Mouse (Mus musculus) stomach, embryonic 14.5 days (tissue): ENCODE measurements at regions not wholly inside any gene's neighbourhood (a gene's known extent, or its start where the extent isn't known, plus 50 kb on each side); places are given as distances from the start of the nearest gene placed in this dataset.

ENCODE experiments used
- ATAC-seq: fragments of 200-750 bp; cut with Nextera tagmentation; 2 replicates; pipeline ENCODE4 v1.8.0; 2017; ENCODE audit warnings: low read depth, moderate TSS enrichment; ENCODE audit not compliant: insufficient number of reproducible peaks, insufficient read depth, low FRiP score
- H3K27ac ChIP-seq: fragments of 300-500 bp; sonication (generic); 2 replicates; pipeline ENCODE4 v1.5.1; 2014; ENCODE audit warnings: mild to moderate bottlenecking, low read length, moderate library complexity, mixed read lengths
- H3K27me3 ChIP-seq: fragments of 300-500 bp; sonication (generic); 2 replicates; pipeline ENCODE4 v1.6.1; 2014; ENCODE audit warnings: low read length, control low read depth, mixed read lengths; ENCODE audit not compliant: control insufficient read depth, insufficient read depth
- H3K36me3 ChIP-seq: fragments of 300-500 bp; sonication (generic); 2 replicates; pipeline ENCODE4 v1.6.1; 2014; ENCODE audit warnings: mild to moderate bottlenecking, control low read depth, low read length, moderate library complexity, mixed read lengths; ENCODE audit not compliant: control insufficient read depth, insufficient read depth
- H3K4me1 ChIP-seq: fragments of 300-500 bp; sonication (generic); 2 replicates; pipeline ENCODE4 v1.6.1; 2014; ENCODE audit warnings: low read length, control low read depth, mixed read lengths; ENCODE audit not compliant: control insufficient read depth, insufficient read depth
- H3K4me2 ChIP-seq: fragments of 300-500 bp; sonication (generic); replicated peaks from 2 replicates; pipeline ENCODE4 v1.6.1; 2014; ENCODE audit warnings: low read depth, low read length, control low read depth
- H3K4me3 ChIP-seq: fragments of 300-500 bp; sonication (generic); 2 replicates; pipeline ENCODE4 v1.5.1; 2014; ENCODE audit warnings: low read depth, low read length, control low read depth
- H3K9ac ChIP-seq: fragments of 300-500 bp; sonication (generic); replicated peaks from 2 replicates; pipeline ENCODE4 v1.6.1; 2014; ENCODE audit warnings: low read depth, mild to moderate bottlenecking, control low read depth, low read length, moderate library complexity, mixed read lengths
- H3K9me3 ChIP-seq: fragments of 300-500 bp; sonication (generic); 2 replicates; pipeline ENCODE4 v1.6.1; 2016; ENCODE audit warnings: low read depth, low read length, control low read depth; ENCODE audit not compliant: control insufficient read depth
- WGBS: fragments of 180-500 bp; shearing (Covaris S2); extraction: QIAGEN DNeasy Blood & Tissue Kit; methylation state at CpG from one replicate; pipeline ENCODE4 v1.1.7; 2014; 5-methylcytosine and 5-hydroxymethylcytosine counted together

DNA sequence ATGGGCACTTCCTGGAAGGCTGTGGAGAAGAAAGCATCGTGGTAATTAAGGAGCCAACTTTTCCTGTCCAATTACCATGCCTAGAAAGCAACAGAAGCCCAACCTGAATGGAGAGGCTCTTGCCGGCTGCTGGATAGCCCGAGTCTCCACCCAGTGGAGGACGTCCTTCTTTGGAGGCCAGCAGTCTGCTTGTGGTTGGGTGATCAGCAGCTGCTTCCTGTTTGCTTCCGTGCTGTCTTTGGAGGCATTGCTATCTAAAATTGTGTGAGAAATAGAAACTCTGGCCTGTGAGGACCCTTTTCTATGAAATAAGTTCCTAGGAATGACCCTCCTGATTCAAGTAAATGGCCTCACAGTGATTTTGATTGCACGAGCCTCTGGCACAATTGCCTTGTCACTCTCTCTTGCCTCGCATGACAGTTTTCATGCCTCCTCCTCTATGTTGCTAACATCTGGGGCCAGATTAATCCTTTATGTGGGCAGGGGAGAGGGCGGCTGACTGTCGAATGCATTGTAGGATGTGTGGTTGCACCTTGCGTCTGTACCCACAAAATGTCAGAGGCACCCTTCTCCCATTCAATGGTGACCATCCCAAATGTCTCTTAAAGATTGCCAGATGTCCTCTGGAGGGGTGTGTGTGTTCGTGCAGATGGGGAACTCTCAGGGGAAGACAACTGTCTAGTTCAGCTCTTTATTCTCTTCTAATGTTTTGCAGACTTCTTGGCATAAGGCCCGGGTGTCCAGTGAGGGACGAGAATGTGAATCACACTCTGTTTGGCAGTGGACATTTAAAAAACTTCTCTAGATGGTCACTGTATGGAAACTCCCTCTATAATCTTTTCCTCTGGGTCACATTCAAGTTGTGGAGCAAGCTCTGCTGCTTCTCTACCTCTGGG lies 374.6 kb downstream of the Gm49356 start:
- Histone ChIP-seq H3K27ac (no peak overlapping the region), H3K9ac (no peak overlapping the region), H3K36me3 (no peaks in the 10 kb centered on the region), H3K4me1 (no peaks in the 10 kb centered on the region), H3K9me3 (no peaks in the 10 kb centered on the region), H3K27me3 (no peaks in the 10 kb centered on the region), H3K4me2 (no peak overlapping the region), H3K4me3 (no peak overlapping the region)
- 52% methylated on average over 13 of the region's 13 CpGs for WGBS
- no peak for ATAC-seq
